Mouse (Mus musculus): Measurements from ENCODE around the gene Cited4. TPM values are rescaled to one million over a fixed set of nuclear protein-coding genes. Genes with fewer than 3 reads are reported as not detected.

The Cited4 gene
- polyA plus RNA-seq, 1 experiment from 2014 or later = 47.3 TPM

DNA sequence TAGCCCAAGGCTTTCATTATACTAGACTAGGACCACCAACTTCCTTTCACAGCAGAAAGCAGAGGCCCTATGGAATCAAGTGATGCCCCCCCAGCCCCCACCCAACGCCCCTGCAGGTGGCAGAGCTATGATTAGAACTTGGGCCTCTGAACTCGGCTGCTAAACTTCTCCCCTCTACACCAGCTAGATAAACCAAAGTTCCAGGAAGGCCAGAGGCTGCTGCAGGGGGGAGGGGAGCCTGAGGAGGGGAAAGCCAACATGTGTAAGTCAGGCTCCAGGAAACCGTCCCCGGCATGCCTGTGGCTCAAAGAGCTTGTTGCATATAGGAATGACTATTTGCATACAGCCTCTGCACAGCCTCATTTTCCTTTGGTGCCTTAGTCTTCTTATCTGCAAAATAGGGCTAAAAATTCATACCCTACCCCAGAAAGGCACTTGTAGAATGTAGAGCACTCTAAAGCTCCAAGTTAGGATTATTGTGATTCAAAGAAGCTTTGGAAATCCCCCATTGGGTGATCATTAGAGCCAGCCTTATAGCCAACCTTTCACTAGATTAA lies 1.1 kb upstream of the Cited4 start:
- Histone ChIP-seq H3K4me3 (0 out of 2 replicates have a peak overlapping the region, but pooled peaks have one; percentile 7), H3K9me3 (no peaks in the 10 kb centered on the region), H3K27ac (peak overlapping the region; percentile 91), H3K36me3 (no peaks in the 10 kb centered on the region), H3K4me1 (peaks cover 43% of the 10 kb centered on the region), H3K27me3 (ENCODE audit: insufficient read depth, poor library complexity, severe bottlenecking) (peaks cover 32% of the 10 kb centered on the region)
- 3% methylated on average over 4 of the region's 4 CpGs for WGBS
- peak; percentile 96 for DNase-seq (ENCODE audit: low spot score)

DNA sequence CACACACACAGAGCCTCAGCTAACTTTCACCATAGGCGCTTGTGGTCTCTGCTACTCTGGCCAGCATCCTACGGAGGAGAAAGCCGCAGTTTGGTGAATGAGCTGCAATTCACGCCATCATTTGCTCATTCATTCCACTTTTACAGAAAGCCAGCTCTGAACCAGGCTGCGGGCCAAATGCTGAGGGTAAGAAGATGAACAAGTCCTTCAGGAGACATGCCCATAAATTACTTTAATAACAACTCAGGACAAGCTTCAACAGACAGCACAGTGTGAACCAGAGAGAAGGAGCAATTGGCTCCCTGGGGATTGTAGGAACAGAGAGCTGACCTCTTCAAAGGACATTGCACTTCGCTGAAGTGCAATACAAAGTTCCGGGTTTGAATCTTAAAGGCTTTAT lies 590 bp upstream of the Cited4 start:
- 72% methylated on average over 7 of the region's 7 CpGs for WGBS
- no peaks in the 10 kb centered on the region for H3K9me3 ChIP-seq
- H3K36me3 ChIP-seq = no peaks in the 10 kb centered on the region
- peaks cover 37% of the 10 kb centered on the region for H3K27me3 ChIP-seq (ENCODE audit: insufficient read depth, poor library complexity, severe bottlenecking)
- H3K4me3 ChIP-seq = peak overlapping the region; percentile 78; the same call in 1 of the 2 replicates
- DNase-seq (ENCODE audit: low spot score) = no peak
- peak overlapping the region; percentile 91; the same call in 1 of the 2 replicates for H3K27ac ChIP-seq
- H3K4me1 ChIP-seq = peaks cover 43% of the 10 kb centered on the region

DNA sequence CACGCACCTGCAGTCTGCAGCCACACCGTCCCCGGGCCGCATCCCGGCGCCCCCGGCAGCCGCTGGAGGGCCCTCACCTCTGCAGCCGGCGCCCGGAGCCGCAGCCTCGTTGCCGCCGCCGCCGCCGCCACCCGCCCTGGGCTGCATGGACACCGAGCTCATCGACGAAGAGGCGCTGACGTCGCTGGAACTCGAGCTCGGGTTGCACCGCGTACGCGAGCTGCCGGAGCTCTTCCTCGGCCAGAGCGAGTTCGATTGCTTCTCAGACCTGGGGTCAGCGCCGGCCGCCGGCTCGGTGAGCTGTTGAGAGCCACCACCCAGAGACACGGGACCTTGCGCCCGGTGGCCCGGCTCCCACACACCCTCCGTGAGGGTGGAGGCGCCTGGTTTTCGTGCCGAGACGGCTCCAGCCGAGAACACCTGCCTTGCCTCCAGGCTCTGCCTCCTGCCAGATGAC lies 701 bp downstream of the Cited4 start:
- peak; percentile 88 for DNase-seq (ENCODE audit: low spot score)
- Histone ChIP-seq H3K27ac (peak overlapping the region; percentile 91), H3K4me3 (peak overlapping the region; percentile 78), H3K9me3 (no peaks in the 10 kb centered on the region), H3K27me3 (ENCODE audit: insufficient read depth, poor library complexity, severe bottlenecking) (peaks cover 41% of the 10 kb centered on the region), H3K4me1 (peaks cover 43% of the 10 kb centered on the region), H3K36me3 (no peaks in the 10 kb centered on the region)
- under 1% methylated on average over 50 of the region's 50 CpGs for WGBS

DNA sequence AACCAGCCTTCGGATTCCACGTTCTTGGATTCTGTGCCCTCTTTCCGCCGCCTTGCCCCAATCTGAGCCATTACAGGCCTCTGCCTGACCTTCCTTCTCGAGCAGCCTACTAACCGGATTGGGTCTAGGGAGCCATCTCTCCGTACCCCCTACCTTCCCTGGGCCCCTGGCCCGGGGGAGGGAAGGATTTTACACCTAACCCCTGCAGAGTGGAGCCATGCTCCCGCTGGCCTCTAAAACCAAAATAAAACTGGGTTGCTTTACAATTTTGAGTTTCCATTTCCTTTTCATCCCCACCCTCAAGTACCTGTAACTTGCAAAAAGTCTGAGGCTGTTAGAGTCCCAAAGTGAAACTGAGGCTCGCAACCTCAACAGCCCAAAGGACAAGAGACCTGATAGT lies 1.2 kb downstream of the Cited4 start:
- no peaks in the 10 kb centered on the region for H3K36me3 ChIP-seq
- DNase-seq (ENCODE audit: low spot score) = no peak
- no peaks in the 10 kb centered on the region for H3K9me3 ChIP-seq
- peaks cover 43% of the 10 kb centered on the region for H3K4me1 ChIP-seq
- peak overlapping the region; percentile 91 for H3K27ac ChIP-seq
- peak overlapping the region; percentile 78 for H3K4me3 ChIP-seq
- WGBS = 12% methylated on average over 10 of the region's 10 CpGs
- peaks cover 46% of the 10 kb centered on the region for H3K27me3 ChIP-seq (ENCODE audit: insufficient read depth, poor library complexity, severe bottlenecking)

DNA sequence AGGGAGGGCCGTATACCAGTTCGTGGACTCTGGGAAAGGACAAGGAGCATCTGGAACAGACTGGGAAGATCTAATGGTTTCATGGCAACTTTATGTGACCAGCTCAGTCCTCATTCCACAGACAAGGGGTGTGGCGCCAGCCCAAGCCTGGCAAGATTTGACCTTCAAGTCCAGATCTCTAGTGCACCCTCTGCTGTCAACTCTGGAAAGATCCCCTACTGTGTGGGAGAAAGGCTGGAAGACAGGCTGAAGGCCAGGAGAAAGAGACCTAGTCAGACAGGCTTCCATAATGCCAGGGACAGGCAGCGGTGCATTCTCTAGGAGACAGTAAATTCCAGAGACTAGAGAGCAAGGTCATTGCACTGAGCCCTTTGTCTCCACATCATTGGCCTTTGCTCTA lies 2.2 kb downstream of the Cited4 start:
- no peaks in the 10 kb centered on the region for H3K9me3 ChIP-seq
- WGBS = 81% methylated on average over 4 of the region's 4 CpGs
- no peak for DNase-seq (ENCODE audit: low spot score)
- H3K4me1 ChIP-seq = peaks cover 43% of the 10 kb centered on the region
- H3K27me3 ChIP-seq (ENCODE audit: insufficient read depth, poor library complexity, severe bottlenecking) = peaks cover 46% of the 10 kb centered on the region
- no peaks in the 10 kb centered on the region for H3K36me3 ChIP-seq
- peak overlapping the region; percentile 91; the same call in 1 of the 2 replicates for H3K27ac ChIP-seq
- peak overlapping the region; percentile 78; the same call in 1 of the 2 replicates for H3K4me3 ChIP-seq

DNA sequence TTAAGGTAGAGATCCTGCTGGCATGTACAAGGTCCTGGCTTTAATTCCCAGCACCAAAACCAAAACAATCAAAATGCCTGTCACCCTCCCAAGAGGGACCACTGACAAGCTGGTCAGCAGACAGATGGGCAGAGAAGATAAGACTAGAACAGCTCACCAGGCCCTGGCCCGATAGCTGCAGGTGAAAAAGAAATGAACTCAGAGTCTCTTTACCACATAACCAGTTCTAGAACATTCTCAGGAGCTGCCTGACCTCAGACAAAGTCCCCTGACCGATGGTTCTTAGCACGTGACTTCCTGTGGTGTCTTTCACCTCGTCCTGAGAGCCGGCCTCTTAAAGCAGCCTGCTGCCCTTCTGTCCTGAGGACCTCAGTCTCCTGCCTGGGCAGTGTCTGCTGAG lies 3.2 kb downstream of the Cited4 start:
- H3K27ac ChIP-seq = no peak overlapping the region
- no peaks in the 10 kb centered on the region for H3K36me3 ChIP-seq
- peaks cover 46% of the 10 kb centered on the region for H3K27me3 ChIP-seq (ENCODE audit: insufficient read depth, poor library complexity, severe bottlenecking)
- no peak for DNase-seq (ENCODE audit: low spot score)
- 62% methylated on average over 5 of the region's 5 CpGs for WGBS
- H3K4me1 ChIP-seq = peaks cover 46% of the 10 kb centered on the region
- no peak overlapping the region for H3K4me3 ChIP-seq
- H3K9me3 ChIP-seq = no peaks in the 10 kb centered on the region

DNA sequence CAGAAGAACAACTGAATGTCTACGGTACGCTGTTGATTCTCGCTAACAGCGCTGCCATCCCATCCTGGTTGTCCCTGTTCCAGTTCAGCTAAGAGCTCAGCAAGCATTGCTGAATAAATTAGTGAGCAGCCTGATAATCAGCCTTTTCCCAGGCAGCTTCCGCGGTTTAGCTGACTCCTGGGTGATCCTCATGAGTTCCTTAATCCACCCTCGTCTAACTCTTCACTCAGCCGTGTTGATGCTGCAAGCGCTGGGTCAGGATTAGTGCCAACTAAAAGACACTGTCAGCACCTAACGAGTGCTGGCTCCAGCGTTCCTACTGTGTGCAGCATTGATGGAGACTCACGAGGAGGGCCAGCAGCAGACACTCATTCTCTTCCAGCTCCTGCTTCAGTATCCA lies 4.7 kb downstream of the Cited4 start:
- no peak overlapping the region; the same call in 1 of the 2 replicates for H3K27ac ChIP-seq
- H3K4me3 ChIP-seq = no peak overlapping the region
- no peaks in the 10 kb centered on the region for H3K9me3 ChIP-seq
- no peaks in the 10 kb centered on the region for H3K36me3 ChIP-seq
- peaks cover 35% of the 10 kb centered on the region for H3K4me1 ChIP-seq
- no peak for DNase-seq (ENCODE audit: low spot score)
- WGBS = 52% methylated on average over 12 of the region's 12 CpGs
- peaks cover 46% of the 10 kb centered on the region for H3K27me3 ChIP-seq (ENCODE audit: insufficient read depth, poor library complexity, severe bottlenecking)

DNA sequence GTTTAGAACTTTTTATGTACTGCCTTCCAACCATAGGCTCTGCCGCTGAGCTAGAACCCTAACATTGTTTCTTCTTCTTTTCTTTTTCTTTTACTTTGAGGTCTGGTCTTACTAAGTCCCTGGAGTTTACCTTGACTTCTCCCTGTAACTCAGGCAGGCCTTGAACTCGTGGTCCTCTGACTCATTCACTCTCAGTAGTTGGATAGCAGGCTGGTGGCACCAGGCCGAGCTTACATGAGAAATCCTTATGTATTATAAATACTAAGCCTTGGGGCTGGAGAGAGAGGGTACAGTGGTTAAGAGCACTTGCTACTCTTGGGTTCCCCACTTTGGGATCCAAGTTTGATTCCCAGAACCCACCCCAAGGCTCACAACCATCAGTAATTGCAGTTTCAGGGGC lies 7.2 kb downstream of the Cited4 start:
- Histone ChIP-seq H3K4me1 (peaks cover 11% of the 10 kb centered on the region; the same call in 1 of the 2 replicates), H3K9me3 (no peaks in the 10 kb centered on the region), H3K27me3 (ENCODE audit: insufficient read depth, poor library complexity, severe bottlenecking) (peaks cover 32% of the 10 kb centered on the region; the same call in 1 of the 2 replicates), H3K27ac (peak overlapping the region; percentile 43), H3K36me3 (no peaks in the 10 kb centered on the region), H3K4me3 (no peak overlapping the region)
- no peak for DNase-seq (ENCODE audit: low spot score)
- 83% methylated on average over 3 of the region's 3 CpGs for WGBS

DNA sequence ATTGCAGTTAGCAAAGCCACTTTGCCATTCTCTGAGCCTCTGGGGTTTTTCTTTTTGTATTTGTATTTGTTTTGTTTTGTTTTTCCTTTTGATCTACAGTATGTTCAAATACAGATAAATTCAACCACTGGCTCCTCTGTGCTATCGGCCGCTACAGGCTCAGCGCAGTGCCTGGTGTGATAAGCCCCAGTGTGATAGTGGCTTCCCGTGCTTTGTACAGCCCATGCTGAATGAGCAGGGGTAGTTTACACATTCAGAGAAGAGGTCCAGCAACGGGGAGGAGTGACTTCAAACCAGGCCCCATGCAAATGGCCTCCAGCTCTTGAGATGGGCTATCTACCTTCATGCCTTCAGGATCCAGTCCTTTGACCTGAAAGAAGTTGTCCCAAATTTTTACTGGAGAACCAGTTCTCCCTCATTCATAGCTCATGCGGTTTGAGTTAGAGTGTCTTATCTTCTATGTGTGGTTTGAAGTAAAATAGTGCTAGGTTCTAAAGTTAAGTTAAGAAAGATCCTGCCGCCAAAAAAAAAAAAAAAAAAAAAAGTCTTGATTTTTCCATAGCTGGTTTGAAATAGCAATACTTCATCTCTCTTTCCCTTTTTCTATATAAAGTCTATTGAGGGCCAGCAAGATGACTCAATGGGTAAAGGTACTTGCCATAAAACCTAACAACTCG lies 8.5 kb downstream of the Cited4 start:
- Histone ChIP-seq H3K4me1 (0 out of 2 replicates have a peak, but pooled peaks cover 7% of the 10 kb centered on the region), H3K4me3 (no peak overlapping the region), H3K9me3 (no peaks in the 10 kb centered on the region), H3K27ac (peak overlapping the region; percentile 43; the same call in 1 of the 2 replicates), H3K27me3 (ENCODE audit: insufficient read depth, poor library complexity, severe bottlenecking) (peaks cover 20% of the 10 kb centered on the region; the same call in 1 of the 2 replicates), H3K36me3 (no peaks in the 10 kb centered on the region)
- peak; percentile 95 for DNase-seq (ENCODE audit: low spot score)
- 31% methylated on average over 8 of the region's 8 CpGs for WGBS

DNA sequence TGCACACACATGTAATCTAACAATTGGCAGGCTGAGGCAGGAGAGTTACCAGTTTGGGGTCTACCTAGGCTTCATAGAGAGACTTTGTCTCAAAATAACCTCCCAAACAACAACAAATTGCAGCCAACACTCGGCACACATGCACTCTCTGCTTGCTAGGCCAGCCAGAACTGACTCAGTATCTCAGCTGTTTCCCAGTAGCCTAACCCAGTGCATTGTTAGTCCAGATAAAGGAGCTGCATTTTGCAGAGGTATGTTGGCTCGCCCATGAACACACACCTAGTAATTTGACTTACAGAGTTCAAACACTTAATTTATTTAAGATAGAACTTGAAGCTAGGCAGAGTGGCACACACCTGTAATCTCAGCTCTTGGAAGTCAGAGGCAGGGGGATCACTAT lies 9.3 kb downstream of the Cited4 start:
- H3K27me3 ChIP-seq (ENCODE audit: insufficient read depth, poor library complexity, severe bottlenecking) = peaks cover 16% of the 10 kb centered on the region; the same call in 1 of the 2 replicates
- H3K27ac ChIP-seq = peak overlapping the region; percentile 53; the same call in 1 of the 2 replicates
- H3K4me1 ChIP-seq = 0 out of 2 replicates have a peak, but pooled peaks cover 7% of the 10 kb centered on the region
- H3K36me3 ChIP-seq = no peaks in the 10 kb centered on the region
- H3K4me3 ChIP-seq = no peak overlapping the region
- WGBS = 67% methylated on average over 2 of the region's 2 CpGs
- no peaks in the 10 kb centered on the region for H3K9me3 ChIP-seq
- no peak for DNase-seq (ENCODE audit: low spot score)

DNA sequence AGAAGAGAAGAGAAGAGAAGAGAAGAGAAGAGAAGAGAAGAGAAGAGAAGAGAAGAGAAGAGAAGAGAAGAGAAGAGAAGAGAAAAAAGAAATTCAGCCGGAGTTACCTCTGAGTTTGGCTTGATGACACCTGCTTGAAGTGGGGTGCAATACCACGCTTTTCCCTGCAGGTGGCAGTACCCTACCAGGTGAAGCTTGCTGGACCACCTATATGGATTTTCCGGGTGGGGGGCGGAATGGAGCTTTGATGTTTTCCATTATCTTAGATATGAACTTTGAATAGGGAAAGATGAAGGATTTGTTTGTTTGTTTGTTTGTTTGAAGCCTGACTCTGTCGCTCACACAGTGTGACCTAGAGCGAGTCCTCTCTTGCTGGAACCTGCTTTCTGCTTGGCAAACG lies 14.6 kb downstream of the Cited4 start:
- H3K9me3 ChIP-seq = no peaks in the 10 kb centered on the region
- H3K4me1 ChIP-seq = peaks cover 3% of the 10 kb centered on the region; the same call in 1 of the 2 replicates
- H3K27ac ChIP-seq = no peak overlapping the region
- 53% methylated on average over 7 of the region's 7 CpGs for WGBS
- no peak for DNase-seq (ENCODE audit: low spot score)
- no peaks in the 10 kb centered on the region for H3K36me3 ChIP-seq
- no peak overlapping the region for H3K4me3 ChIP-seq
- H3K27me3 ChIP-seq (ENCODE audit: insufficient read depth, poor library complexity, severe bottlenecking) = peaks cover 5% of the 10 kb centered on the region; the same call in 1 of the 2 replicates

DNA sequence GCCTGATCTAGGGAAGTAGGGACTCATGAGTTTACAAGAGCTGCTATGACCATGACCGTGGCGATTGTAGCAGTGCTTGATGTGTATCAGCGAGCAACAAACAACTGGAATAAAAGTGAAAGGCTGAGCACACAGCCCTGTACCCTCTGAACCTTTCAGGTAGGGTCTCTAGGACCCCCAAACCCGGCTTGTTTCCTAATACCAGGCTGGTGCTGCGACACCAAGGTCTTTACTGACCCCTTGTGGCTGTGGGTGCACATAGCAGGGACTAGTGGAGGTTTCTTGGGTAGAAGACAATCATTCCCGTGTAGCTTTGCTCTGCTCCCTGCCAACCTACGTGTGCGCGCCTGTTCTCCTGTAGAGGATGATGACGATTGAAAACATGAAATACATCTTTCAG lies 15.8 kb downstream of the Cited4 start:
- H3K4me1 ChIP-seq = peaks cover 3% of the 10 kb centered on the region; the same call in 1 of the 2 replicates
- no peak overlapping the region for H3K4me3 ChIP-seq
- no peaks in the 10 kb centered on the region for H3K36me3 ChIP-seq
- no peak overlapping the region for H3K27ac ChIP-seq
- 26% methylated on average over 10 of the region's 10 CpGs for WGBS
- no peak for DNase-seq (ENCODE audit: low spot score)
- H3K27me3 ChIP-seq (ENCODE audit: insufficient read depth, poor library complexity, severe bottlenecking) = peaks cover 5% of the 10 kb centered on the region; the same call in 1 of the 2 replicates
- no peaks in the 10 kb centered on the region for H3K9me3 ChIP-seq
